Mouse (Mus musculus) limb, embryonic 15.5 days (tissue): ENCODE results near the gene Lama5. TPM values are rescaled to one million over a fixed set of nuclear protein-coding genes. Genes with fewer than 3 reads are reported as not detected.

ENCODE experiments used
- ATAC-seq: fragments of 200-750 bp; cut with Nextera tagmentation; 2 replicates; pipeline ENCODE4 v1.8.0; 2017; ENCODE audit warnings: low read depth, moderate TSS enrichment; ENCODE audit not compliant: insufficient number of reproducible peaks, low FRiP score, low TSS enrichment
- H3K27ac ChIP-seq: fragments of 300-500 bp; sonication (generic); 2 replicates; pipeline ENCODE4 v1.5.1; 2015; ENCODE audit warnings: moderate library complexity, mild to moderate bottlenecking, inconsistent platforms
- H3K27me3 ChIP-seq: fragments of 300-500 bp; sonication (generic); 2 replicates; pipeline ENCODE4 v1.6.1; 2015; ENCODE audit warnings: inconsistent platforms
- H3K36me3 ChIP-seq: fragments of 300-500 bp; sonication (generic); 2 replicates; pipeline ENCODE4 v1.6.1; 2015; ENCODE audit warnings: inconsistent platforms
- H3K4me1 ChIP-seq: fragments of 300-500 bp; sonication (generic); 2 replicates; pipeline ENCODE4 v1.6.1; 2015; ENCODE audit warnings: inconsistent platforms
- H3K4me2 ChIP-seq: fragments of 300-500 bp; sonication (generic); 2 replicates; pipeline ENCODE4 v1.6.1; 2015; ENCODE audit warnings: mild to moderate bottlenecking, inconsistent platforms
- H3K4me3 ChIP-seq: fragments of 300-500 bp; sonication (generic); 2 replicates; pipeline ENCODE4 v1.5.1; 2015; ENCODE audit warnings: mild to moderate bottlenecking, inconsistent platforms
- H3K9ac ChIP-seq: fragments of 300-500 bp; sonication (generic); 2 replicates; pipeline ENCODE4 v1.6.1; 2015; ENCODE audit warnings: inconsistent platforms
- H3K9me3 ChIP-seq: fragments of 300-500 bp; sonication (generic); 2 replicates; pipeline ENCODE4 v1.6.1; 2016; ENCODE audit warnings: inconsistent platforms
- WGBS: fragments of 180-500 bp; shearing (Covaris S2); methylation state at CpG from one replicate; pipeline ENCODE4 v1.1.7; 2015; 5-methylcytosine and 5-hydroxymethylcytosine counted together
- microRNA-seq: library from miRNA; unstranded; fragments of <30 nt; microRNA quantifications from one replicate; pipeline ENCODE4, GENCODE M21; 2016
- polyA plus RNA-seq: library from polyadenylated mRNA; unstranded; fragments of >200 nt; fragmentation: Nextera tagmentation; extraction: Ambion mirVana; gene quantifications from 2 replicates; pipeline ENCODE4 v1.2.1, GENCODE M21; 2015

Lama5 gene
- polyA plus RNA-seq, 1 experiment from 2014 or later = 25.9 TPM

GRCm38 (mm10) chr2:180148551-180148950 is 77.1 kb downstream of the Lama5 start:
- no peak overlapping the region for H3K9ac ChIP-seq
- H3K4me3 ChIP-seq = no peak overlapping the region
- 81% methylated on average over 9 of the region's 9 CpGs for WGBS
- ATAC-seq = no peak
- peaks cover 69% of the 10 kb centered on the region for H3K36me3 ChIP-seq
- H3K4me2 ChIP-seq = no peak overlapping the region
- no peak overlapping the region for H3K27ac ChIP-seq
- H3K27me3 ChIP-seq = no peaks in the 10 kb centered on the region
- no peaks in the 10 kb centered on the region for H3K4me1 ChIP-seq
- H3K9me3 ChIP-seq = no peaks in the 10 kb centered on the region

DNA sequence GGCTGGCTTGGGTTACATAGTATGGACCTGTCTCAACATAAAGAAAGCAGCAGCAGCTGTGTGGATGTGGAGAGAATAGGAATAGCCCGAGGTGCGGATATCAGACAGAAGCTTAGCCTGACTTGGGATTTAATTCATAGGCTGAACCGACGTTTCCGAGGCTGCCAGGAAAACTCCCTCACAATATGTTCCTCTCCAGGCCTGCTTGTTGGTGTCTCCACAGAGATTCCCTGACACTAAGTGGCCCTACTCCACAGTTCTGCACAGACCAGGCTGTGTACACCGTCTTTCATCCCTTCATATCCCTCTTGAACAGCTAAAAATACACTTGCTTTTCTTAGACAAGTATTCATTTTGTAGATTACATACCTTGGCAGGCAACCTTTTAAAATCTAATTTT is 78.3 kb downstream of the Lama5 start:
- Histone ChIP-seq H3K9ac (no peak overlapping the region), H3K9me3 (no peaks in the 10 kb centered on the region), H3K4me2 (no peak overlapping the region), H3K4me3 (no peak overlapping the region), H3K27ac (no peak overlapping the region), H3K27me3 (no peaks in the 10 kb centered on the region), H3K4me1 (no peaks in the 10 kb centered on the region), H3K36me3 (peaks cover 61% of the 10 kb centered on the region)
- WGBS = 83% methylated on average over 6 of the region's 6 CpGs
- ATAC-seq = no peak

DNA sequence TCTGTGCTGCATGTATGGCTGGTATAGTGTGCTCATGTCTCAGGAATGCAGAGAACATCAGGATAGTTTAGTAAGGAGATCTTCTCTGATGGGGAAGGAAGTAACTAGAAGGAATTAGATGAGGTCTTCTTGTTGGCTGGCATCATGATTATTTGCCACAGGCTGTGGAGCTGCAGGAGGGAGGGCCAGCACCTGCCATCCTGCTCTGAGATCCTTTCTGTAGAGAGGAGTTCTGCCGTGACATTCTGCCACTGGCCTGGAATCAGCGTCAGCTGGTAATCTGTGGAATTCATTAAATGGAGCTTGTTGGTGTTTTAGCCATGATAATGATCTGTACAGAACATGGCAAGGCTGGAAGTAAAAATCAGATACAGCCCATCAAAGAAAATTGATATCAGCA is 79.6 kb downstream of the Lama5 start:
- Histone ChIP-seq H3K9ac (no peak overlapping the region), H3K4me1 (no peaks in the 10 kb centered on the region), H3K27ac (no peak overlapping the region), H3K4me3 (no peak overlapping the region), H3K4me2 (no peak overlapping the region), H3K36me3 (peaks cover 56% of the 10 kb centered on the region), H3K27me3 (no peaks in the 10 kb centered on the region), H3K9me3 (no peaks in the 10 kb centered on the region)
- no peak for ATAC-seq
- 85% methylated on average over 2 of the region's 2 CpGs for WGBS

DNA sequence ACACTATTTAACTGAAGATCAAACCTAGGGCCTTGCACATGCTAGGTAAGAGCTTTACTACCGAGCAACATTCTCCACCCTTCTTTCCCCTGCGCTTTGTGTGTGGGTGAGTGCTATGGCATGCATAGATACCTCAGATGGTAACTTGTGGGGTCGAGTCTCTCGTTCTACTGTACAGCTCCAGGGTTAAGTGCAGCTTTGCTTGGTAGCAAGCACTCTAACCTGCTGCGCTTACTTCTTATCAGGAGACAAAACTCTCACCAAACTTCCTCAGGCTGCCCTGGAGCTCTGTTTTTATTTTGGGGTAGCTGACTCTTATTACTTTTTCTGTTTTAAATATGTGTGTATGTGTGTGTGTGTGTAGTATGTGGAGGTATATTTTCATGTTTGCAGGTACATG is 90.2 kb downstream of the Lama5 start:
- no peak overlapping the region for H3K4me3 ChIP-seq
- H3K9ac ChIP-seq = no peak overlapping the region
- H3K27ac ChIP-seq = no peak overlapping the region
- ATAC-seq = no peak
- H3K27me3 ChIP-seq = no peaks in the 10 kb centered on the region
- WGBS = 76% methylated on average over 5 of the region's 5 CpGs
- H3K9me3 ChIP-seq = no peaks in the 10 kb centered on the region
- H3K36me3 ChIP-seq = peaks cover 25% of the 10 kb centered on the region
- H3K4me2 ChIP-seq = no peak overlapping the region
- no peaks in the 10 kb centered on the region for H3K4me1 ChIP-seq

GRCm38 (mm10) chr2:180133911-180134310 is 91.7 kb downstream of the Lama5 start:
- Histone ChIP-seq H3K4me2 (no peak overlapping the region), H3K4me1 (no peaks in the 10 kb centered on the region)

GRCm38 (mm10) chr2:180133231-180133630 is 92.4 kb downstream of the Lama5 start:
- H3K4me3 ChIP-seq = no peak overlapping the region
- H3K4me2 ChIP-seq = no peak overlapping the region
- no peaks in the 10 kb centered on the region for H3K27me3 ChIP-seq
- H3K9me3 ChIP-seq = no peaks in the 10 kb centered on the region
- 98% methylated on average over 4 of the region's 4 CpGs for WGBS
- H3K36me3 ChIP-seq = peaks cover 5% of the 10 kb centered on the region
- no peak overlapping the region for H3K27ac ChIP-seq
- H3K9ac ChIP-seq = no peak overlapping the region
- ATAC-seq = no peak
- no peaks in the 10 kb centered on the region for H3K4me1 ChIP-seq

More at GRCm38 (mm10) chr2:180133911-180134310, 91.7 kb downstream of the Lama5 start:
- H3K27me3 ChIP-seq = no peaks in the 10 kb centered on the region
- H3K36me3 ChIP-seq = peaks cover 12% of the 10 kb centered on the region
- no peak for ATAC-seq
- H3K27ac ChIP-seq = no peak overlapping the region
- no peak overlapping the region for H3K4me3 ChIP-seq
- no peak overlapping the region for H3K9ac ChIP-seq
- 85% methylated on average over 3 of the region's 3 CpGs for WGBS
- no peaks in the 10 kb centered on the region for H3K9me3 ChIP-seq

GRCm38 (mm10) chr2:180127675-180128074 is 98.0 kb downstream of the Lama5 start:
- Histone ChIP-seq H3K36me3 (peaks cover 10% of the 10 kb centered on the region; the same call in 1 of the 2 replicates), H3K9me3 (no peaks in the 10 kb centered on the region), H3K4me2 (no peak overlapping the region), H3K4me3 (no peak overlapping the region), H3K27me3 (no peaks in the 10 kb centered on the region), H3K9ac (no peak overlapping the region), H3K4me1 (peaks cover 23% of the 10 kb centered on the region), H3K27ac (no peak overlapping the region)
- ATAC-seq = no peak
- 55% methylated on average over 1 of the region's 1 CpGs for WGBS

Small RNA genes within 50 kb of the gene (microRNA-seq; reads per million reads assigned to microRNA genes)
- gene Mir3091 (not detected), gene Mir7005 (not detected)

Other genes starting within 250 kb of the Lama5 start
- gene Taf4, start 249.2 kb downstream of the Lama5 start, polyA plus RNA-seq = 2.6 and 2.9 TPM in 2 replicates
- 3.7 and 8.0 TPM in 2 replicates for gene Lsm14b, start 200.9 kb downstream of the Lama5 start, polyA plus RNA-seq
- gene Psma7, start 183.4 kb downstream of the Lama5 start, polyA plus RNA-seq = 471 and 519 TPM in 2 replicates
- gene Ss18l1, start 183.3 kb downstream of the Lama5 start, polyA plus RNA-seq = 4.1 and 4.2 TPM in 2 replicates
- 22.9 and 25.0 TPM in 2 replicates for gene Mtg2, start 155.3 kb downstream of the Lama5 start, polyA plus RNA-seq
- gene Hrh3, start 121.4 kb downstream of the Lama5 start, polyA plus RNA-seq = not detected in 2 replicates
- 42.5 and 45.2 TPM in 2 replicates for gene Osbpl2, start 106.6 kb downstream of the Lama5 start, polyA plus RNA-seq
- gene Adrm1, start 54.4 kb downstream of the Lama5 start, polyA plus RNA-seq = 165 and 185 TPM in 2 replicates
- gene Rps21, start 31.5 kb upstream of the Lama5 start, polyA plus RNA-seq = 429 and 600 TPM in 2 replicates
- gene Cables2, start 47.6 kb upstream of the Lama5 start, polyA plus RNA-seq = 9.3 and 12.5 TPM in 2 replicates
- 2.0 and 2.3 TPM in 2 replicates for gene Rbbp8nl, start 64.0 kb upstream of the Lama5 start, polyA plus RNA-seq
- not detected in 2 replicates for gene Gata5, start 108.8 kb upstream of the Lama5 start, polyA plus RNA-seq
- gene Slco4a1, start 230.4 kb upstream of the Lama5 start, polyA plus RNA-seq = 0.78 and 0.99 TPM in 2 replicates